Mouse (Mus musculus): ENCODE data around the gene Rhbdl3.
"Not testable (repeated sequence)": the region's sequence is repeated elsewhere in the genome, so short reads cannot be mapped to it uniquely, and the experiment has no call there.

Gene Rhbdl3

DNA sequence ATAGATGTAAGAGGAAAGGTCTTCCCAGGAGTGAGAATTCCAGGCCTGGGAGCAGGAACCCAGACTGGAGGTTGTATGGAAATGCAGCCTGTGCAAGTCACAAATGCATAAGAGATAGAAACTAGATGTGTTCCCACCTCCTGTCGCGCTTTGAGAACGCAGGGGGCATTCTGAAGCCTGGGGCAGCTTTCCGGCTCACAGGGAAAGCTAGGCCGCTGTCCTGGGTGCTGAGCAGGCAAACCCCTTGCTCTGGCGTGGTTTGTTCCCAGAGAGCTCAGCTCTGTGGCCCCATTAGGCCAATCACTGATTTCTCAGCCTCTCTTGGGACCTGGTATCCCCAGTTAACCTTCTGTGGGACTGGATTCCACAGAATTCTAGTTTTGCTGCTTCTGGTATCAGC lies 11.9 kb downstream of the Rhbdl3 start:
- DNase-seq (ENCODE audit: low spot score): no peak

DNA sequence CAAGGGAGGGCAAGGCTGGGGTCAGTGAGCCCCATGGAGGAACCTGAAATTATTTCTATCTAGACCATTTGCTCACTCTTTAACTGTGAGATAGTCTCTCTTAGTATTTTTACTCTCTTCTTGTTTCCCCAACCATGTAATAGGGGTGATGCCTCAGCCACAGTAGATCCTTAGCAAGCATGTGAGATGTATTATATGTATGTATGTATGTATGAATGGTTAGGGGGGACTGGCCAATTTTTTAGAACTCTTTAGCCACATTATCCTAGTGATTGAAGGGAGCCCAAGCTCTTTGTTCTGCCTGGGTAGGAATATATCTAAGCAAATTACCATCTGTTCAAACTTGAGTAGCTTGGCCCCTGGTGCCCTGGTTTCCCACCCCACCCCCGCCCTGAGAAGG lies 12.8 kb downstream of the Rhbdl3 start:
- no peak for DNase-seq (ENCODE audit: low spot score)

DNA sequence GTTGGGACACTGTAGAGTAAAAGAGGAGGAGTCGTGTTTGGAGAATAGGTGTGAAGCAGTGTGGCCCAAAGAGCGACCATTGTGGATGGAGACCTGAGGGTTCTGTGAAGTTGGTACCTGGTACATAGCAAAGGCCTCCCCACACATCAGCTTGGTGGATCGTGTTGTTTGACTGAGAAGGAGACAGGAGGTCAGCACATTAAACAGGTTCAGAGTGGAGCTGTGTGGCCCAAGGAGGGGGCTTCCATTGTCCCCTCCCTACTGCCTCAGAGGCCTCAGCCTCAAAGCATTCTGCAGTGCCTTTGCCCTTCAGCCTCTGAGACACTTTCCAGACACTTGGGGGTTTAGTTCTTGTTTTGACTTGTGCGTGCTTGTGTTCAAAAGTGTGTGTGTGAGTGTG lies 13.2 kb downstream of the Rhbdl3 start:
- DNase-seq (ENCODE audit: low spot score): no peak

DNA sequence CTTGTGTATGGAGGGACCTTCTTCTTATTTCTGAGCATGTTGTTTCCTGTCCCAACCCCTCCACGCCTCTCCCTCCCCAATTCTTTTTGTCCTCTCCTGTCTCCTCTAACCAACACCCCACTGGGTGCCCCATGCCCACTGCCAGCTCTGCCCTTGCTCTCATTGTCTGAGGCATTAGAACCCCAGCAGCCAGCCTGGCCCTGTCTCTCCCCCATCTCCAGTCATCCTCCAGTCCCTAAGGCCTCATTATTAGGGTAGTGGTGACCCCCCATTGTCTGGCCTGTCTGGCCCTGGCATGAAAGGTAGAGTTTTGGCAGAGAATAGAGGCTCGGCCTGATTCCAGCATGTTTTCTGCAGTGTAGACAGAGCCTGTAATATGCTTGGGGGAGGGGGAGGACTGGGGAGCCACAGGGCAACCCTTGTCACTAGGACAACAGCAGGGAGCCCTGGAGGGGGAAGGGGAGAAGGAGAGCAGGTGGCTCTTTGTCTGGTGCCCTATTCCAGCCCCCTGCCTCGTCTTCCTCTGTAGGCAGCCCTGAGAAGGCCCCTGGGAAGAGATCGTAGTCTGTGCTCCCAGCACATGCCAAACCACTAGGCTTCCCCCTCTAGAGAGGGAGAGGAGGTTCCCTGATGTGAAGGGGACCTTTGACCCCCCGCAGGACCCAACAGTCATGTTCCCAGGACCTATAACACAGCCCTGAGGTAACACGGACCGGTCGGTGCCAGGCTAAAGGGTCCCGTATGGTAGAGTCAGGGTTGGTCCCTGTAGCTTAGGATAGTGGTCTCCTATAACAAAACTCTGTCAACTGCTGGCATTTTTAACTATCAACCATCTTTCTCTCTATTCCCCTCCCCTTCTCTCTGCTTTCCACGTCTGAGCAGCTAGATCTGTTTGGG lies 15.3 kb downstream of the Rhbdl3 start:
- no peak for DNase-seq (ENCODE audit: low spot score)

DNA sequence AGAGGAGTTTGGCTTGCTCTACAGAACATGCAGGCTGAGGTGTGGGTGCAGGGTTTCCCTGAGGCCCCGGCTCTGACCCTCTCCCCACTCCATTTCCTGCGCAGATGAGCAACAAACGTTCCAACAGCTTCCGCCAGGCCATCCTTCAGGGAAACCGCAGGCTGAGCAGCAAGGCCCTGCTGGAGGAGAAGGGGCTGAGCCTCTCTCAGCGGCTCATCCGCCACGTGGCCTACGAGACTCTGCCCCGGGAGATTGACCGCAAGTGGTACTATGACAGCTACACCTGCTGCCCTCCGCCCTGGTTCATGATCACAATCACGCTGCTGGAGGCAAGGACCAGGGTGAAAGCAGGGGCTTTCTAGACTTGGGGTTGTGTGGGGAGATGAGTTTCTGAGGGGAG lies 22.5 kb downstream of the Rhbdl3 start:
- DNase-seq (ENCODE audit: low spot score): peak; percentile 52

DNA sequence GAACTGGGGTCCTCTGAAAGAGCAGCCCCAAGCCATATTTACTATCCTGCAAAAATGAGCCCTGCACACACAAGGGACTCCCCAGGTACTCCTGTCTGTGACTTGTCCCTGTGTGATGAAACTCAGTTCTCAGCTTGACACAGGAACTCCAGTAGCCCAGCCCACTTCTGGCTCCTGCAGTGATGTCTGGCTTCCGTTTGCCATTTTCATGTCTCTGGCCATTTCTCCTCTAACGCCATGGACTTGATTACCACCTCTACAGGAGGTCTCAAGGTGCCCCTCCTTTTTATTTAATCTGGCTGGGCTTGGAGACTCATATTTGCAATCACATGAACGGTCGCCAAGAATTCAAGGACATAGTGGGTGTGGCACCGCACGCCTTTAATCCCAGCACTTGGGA lies 23.9 kb downstream of the Rhbdl3 start:
- no peak for DNase-seq (ENCODE audit: low spot score)

DNA sequence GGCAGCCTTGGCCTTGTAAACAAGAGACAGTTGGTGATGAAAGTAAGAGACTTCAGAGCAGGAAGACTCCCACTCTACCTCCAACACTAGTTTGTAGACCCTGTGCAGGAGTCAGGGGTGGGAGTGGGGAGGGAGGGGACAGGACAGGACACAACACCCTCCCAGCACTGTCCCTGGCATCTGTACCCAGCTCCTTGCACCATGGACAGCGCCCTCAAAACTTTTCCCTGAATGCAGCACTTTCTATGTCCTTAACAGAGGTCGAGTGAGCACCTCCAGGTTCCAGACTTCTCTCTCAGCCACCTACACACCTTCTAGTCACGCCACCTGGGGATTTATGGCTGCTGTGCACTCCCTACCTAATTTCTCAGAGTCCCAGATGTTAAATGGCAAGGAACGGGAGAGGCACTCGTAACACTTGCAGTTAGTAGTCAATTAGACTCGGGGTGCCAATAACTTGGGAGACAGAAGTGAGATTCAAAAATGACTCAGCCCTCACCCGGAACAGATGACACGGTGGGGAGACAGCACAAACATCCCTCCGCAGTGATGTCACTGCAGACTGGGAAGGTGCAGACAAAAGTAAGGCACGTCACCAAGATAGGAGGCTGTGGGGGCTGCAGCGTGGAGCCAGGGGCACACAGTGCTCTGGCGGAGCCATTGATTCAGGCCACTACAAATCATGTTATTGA lies 32.1 kb downstream of the Rhbdl3 start:
- DNase-seq (ENCODE audit: low spot score): no peak

DNA sequence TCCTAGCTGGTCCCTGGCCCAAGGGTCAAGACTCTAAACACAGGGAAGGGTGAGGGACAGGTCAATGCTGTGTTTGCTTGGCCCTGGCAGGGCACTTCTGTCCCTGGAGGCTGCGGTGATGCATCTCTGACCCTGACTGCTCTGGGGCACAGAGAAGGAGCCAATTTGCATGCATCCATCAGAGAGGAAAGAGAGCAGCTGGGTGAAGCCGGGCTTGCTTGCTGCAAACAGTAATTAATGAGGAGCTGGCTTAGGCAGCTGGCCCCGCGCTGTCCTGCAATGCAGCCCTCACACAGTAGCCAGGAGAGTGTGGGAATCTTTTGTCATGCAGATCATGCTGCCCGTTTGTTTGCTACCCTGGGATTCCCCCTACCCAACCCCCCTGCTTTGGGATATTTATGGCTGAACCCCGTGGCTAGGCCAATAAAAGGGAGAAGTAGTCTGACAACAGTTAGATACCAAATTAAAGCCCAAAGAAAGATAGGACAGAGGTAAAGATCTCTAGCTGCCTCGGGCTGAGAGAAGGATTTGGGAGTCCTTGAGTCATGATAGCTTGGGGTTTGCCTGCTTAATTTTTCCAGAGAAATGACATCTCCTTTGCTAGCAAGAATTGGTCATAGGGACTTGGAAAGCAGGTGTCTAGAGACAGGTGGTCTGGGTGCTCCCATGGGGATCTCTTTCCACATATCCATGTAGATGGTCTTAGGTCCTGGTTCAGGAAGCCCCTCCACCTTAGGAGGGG lies 35.1 kb downstream of the Rhbdl3 start:
- DNase-seq (ENCODE audit: low spot score): no peak

DNA sequence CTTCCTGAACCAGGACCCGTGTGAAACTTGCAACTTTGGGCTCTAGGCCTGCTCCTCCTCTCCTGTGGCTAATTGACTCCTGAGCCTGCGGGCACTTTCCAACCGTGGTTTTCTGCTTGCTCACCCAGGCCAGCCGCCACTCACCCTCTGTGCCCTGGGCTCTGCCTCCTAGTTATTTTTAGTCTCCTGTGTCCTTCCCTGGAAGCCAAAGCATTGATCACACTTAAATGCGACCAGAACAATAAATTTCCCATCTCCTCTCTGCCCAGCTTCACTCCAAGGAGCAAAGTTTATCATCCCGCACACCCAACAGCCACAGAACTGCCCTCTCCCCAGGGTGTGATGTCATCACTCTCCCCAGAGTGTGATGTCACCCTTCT lies 35.6 kb downstream of the Rhbdl3 start:
- DNase-seq (ENCODE audit: low spot score): no peak

DNA sequence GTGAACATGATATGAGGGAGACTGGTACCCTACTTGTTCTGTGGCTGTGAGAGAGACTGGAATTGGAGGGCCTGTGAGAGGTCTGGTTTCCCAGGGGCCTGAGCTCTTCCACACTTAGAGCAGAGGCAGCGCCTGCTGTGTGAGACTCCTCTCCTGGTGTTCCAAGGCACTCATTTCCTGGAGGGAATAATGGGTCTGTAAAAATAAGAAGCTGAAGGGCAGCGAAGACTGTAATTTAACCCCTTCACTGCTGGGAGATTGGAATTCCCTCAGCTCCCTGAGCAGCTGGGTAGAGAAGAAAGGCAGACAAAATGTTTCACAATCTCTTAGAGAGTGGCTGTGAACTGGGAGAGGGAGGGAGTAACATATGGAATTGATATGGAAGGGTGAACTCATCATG lies 41.8 kb downstream of the Rhbdl3 start:
- DNase-seq (ENCODE audit: low spot score): no peak

DNA sequence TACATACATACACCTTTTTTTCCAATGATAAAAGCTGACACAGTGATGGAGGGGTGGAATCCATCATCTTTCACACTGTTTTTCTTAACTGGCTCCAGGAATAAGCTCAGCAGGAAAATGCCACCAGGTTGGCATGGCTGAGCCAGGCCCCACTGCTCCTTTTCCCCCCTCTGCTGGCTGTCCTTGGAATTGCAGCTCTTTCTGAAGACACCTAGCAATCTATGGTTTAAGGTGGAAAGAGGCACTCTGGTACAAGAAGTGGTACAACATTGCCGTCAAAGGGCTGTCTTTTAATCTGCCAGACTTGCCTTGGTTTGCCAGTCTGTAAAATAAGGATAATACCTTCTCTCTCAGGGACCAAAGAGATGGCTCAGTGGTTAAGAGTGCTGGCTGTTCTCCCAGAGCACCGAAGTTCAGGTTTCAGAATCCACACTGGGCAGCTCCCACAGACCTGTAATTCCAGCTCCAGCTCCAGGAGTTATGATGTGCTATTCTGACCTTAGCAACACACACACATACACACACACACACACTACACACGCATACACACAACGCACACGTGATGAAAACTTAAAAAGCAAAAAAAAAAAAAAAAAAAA lies 51.2 kb downstream of the Rhbdl3 start:
- DNase-seq (ENCODE audit: low spot score): peak; percentile 69

DNA sequence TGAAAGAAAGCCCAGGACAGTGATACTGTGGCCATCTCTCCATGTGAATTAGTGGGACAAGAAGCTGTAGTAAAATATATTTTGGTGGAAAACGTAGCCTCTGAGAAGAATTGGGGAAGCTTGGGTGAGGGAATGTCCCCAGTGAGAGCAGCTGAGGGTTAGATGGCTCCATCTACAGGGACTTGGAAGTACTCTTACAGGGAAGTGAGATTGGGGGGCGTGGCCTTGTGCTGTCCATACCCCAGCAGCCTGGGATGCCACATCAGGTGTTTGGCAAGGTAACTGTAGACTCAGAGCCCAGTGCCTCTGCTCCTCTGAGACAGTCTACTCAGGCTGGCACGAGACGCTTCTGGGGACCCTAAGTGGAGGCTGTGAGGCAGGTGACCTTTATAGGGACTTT lies 54.1 kb downstream of the Rhbdl3 start:
- no peak for DNase-seq (ENCODE audit: low spot score)

DNA sequence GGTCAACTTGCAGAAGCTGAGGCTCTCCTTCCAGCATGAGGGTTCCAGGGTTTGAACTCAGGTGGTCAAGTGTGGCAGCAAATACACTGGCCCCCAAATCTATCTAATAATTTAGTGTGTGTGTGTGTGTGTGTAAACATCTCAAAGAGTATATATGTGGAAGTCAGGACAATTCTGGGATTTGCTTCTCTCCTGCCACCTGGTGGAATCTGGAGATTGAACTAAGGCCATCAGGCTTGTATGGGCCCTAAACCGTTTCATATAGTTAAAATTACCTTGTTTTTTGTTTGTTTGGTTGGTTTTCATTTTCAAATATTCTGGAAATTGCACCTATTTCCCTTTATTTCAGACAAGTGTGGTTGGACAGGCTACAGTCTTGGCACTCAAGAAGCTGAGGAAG lies 68.2 kb downstream of the Rhbdl3 start:
- no peak for DNase-seq (ENCODE audit: low spot score)

DNA sequence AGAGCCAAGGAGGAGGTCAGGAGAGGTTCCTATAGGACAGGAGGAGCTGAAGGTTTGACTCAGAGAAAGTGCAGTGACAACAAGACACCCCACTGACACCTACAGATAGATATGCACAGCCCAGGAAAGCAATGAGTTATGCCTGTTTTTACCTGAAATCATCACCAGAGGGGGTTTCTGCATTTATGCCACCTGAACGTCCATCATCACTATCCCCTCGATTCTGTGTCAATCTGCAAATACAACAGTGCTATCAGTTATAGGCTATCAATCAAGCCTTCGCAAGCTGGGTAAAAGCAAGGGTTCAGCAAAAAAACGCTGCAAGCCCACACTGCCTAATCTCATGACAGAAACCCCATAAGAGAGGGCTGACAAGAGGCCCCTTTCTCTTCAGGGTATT lies 75.9 kb downstream of the Rhbdl3 start:
- DNase-seq (ENCODE audit: low spot score): peak; percentile 13

DNA sequence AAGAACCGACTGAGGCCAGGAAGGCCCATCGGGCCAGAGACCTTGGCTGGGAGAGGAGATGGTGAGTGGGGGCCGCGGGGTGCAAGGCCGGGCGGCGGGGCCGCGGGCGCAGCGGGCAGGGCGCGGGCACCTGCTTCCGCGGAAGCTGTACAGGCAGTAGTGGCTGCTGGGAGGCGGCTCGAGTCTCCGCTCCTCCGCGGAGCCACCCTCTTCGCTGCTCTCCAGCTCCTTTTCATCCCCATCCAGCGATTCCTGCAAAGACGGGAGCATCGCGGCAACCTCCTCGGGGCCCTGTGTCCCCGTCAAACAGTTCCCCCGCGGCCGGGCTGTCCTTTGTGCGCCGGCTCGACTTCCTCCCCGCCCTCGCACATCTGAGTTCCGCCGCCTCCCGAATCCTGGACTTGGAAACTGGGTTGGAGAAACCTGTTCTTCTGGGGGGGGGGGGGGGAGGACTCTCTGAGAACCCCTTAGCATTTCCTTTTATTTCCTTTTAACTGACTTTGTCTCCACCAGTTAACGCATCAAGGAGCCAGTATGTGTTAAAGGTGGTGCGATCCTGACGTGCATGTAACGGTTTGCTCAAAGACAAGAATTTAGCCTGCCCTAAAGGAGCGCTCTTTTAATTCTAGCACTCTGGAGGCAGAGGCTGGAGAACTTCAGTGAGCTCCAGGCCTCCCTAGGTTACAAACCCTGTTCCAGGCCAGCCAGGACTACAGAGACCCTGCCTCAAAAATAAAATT lies 77.2 kb downstream of the Rhbdl3 start, which contains the start of gene 5730455P16Rik:
TSS of gene 5730455P16Rik (minus strand) at position 323 of the 740 bp plus-strand sequence.
- peak; percentile 79 for DNase-seq (ENCODE audit: low spot score)

DNA sequence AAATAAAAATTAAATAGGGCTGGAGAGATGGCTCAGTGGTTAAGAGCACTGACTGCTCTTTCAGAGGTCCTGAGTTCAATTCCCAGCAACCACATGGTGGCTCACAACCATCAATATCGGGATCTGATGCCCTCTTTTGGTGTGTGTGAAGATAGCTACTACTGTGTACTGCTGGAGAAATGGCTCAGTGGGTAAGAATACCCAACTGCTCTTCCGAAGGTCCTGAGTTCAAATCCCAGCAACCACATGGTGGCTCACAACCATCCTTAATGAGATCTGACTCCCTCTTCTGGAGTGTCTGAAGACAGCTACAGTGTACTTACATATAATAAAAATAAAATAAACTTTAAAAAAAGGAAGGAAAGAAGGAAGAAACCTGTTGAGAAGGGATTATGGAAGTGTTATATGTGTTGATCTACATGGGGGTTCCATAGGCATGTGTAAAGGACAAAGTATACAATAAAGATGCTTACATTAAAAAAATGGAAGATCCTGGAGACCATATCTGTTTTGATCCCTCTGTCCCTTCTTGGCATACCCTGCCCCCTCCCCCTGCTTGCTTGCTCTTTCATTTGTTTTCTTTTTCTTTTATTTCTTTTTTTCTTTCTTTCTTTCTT lies 77.8 kb downstream of the Rhbdl3 start:
- DNase-seq (ENCODE audit: low spot score): not testable (repeated sequence)

DNA sequence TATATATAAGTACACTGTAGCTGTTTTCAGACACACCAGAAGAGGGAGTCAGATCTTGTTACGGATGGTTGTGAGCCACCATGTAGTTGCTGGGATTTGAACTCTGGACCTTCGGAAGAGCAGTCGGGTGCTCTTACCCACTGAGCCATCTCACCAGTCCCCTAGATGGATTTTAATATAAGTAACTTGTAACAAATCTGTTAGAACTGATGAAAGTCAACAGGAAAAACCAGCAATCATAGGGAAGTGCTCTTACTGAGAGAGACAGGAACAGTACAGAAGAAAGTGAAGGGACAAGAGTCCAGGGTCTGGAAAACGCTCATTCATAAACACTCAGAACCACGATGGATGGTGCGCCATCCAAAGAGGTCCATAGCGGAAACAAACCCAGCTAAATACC lies 78.5 kb downstream of the Rhbdl3 start:
- DNase-seq (ENCODE audit: low spot score): not testable (repeated sequence)

DNA sequence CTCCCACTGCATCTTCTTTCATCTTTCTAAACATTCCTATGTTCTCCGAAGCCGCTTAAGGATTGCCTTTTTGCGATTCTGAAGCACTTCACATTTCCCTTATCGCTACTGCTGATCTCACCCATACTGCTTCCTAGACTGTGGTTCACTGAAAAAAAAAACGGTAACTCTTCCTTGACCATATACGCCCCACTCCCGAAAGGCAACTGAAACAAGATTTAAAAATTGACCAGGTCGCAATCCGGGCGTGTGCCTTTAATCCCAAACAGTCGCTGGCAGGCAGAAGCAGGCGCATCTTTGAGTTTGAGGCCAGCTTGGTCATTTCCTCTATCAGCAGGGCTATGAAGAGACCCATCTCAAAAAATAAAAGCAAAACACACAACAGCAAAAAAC lies 81.9 kb downstream of the Rhbdl3 start:
- DNase-seq (ENCODE audit: low spot score): no peak

DNA sequence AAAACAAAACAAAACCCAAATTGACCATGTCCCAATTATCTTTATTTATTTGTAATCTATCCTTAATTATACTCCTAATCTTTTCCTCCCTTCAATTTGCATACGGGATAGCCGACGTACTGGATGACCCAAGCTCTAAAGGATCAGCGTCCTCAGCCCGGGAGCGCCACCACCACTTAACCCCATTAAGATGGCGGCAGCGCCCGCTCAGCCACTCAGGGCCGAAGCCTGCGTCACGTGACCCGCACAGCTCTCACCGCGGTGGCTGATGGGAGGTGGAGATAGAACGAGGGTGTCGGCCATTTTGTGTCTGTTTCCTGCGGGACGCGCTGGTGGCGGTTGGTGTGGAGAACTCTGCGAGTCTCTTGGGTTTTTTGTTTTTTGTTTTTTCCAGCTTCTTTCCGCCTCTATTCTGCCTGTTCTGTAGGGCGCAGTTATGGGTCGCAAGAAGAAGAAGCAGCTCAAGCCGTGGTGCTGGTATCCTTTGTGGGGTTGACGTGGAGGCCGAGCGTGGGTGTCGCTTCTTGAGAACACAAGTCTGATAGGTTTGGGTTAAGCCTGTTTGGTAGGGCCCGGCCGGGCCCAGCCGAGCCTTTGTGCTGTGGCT lies 82.4 kb downstream of the Rhbdl3 start, which contains the start of gene Zfp207:
TSS of gene Zfp207 (plus strand) at position 261 of the 607 bp plus-strand sequence.
- DNase-seq (ENCODE audit: low spot score): peak; percentile 97

DNA sequence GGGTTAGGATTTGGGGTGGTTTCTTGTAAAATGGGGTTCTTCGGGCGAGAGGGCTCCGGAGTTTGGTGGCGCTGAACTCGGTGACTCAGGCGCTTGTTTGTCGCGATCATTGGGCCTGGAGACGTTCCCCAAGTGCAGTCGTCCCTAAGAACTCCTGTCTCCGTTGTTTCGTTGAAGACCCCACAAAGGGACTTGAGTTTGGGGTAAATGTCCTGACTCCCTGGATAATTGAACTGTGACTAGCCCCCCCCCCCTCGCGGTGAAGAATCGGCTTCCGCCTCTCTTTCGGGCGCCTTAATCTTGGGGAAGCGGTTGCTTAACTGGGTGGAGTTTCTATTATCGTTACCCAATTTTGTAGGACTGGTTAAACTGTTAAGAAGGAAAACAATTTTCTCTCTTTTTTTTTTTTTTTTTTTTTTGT lies 82.9 kb downstream of the Rhbdl3 start:
- DNase-seq (ENCODE audit: low spot score): no peak

DNA sequence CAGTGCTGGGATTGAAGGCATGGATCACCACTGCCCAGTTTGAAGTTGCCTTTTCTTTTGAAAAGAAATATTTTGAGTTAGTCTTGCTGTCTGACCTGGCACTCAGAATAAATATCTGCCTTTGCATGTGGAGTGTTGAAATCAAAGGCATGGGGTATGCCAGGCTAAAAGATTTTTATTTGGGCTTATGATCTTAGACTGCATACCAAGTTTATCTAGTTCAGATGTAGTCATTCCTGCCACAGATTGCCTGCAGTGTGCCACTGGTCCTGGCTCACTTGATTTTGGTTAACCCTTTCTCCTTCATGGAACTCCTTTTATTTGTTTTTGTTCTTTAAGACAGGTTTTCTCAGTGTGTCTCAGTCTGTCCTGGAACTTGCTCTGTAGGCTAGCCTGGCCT lies 83.7 kb downstream of the Rhbdl3 start:
- no peak for DNase-seq (ENCODE audit: low spot score)

Data from T-cell, adult 2 months (primary cell).